Mouse (Mus musculus) kidney, postnatal 0 days (tissue): ENCODE measurements around the gene Raver2. TPM values are rescaled to one million over a fixed set of nuclear protein-coding genes. Genes with fewer than 3 reads are reported as not detected.

Experiments used
- ATAC-seq: fragments of 200-750 bp; cut with Nextera tagmentation; replicated peaks from 2 replicates; pipeline ENCODE4 v1.8.0; 2017; ENCODE audit warnings: low read depth, moderate number of reproducible peaks, moderate TSS enrichment, moderate library complexity; ENCODE audit not compliant: low FRiP score
- DNase-seq: peaks from one replicate; pipeline ENCODE4 v3.0.0-alpha.2; 2016; ENCODE audit warnings: low spot score
- H3K27ac ChIP-seq: fragments of 300-500 bp; sonication (generic); 2 replicates; pipeline ENCODE4 v1.5.1; 2014; ENCODE audit warnings: mild to moderate bottlenecking
- H3K27me3 ChIP-seq: fragments of 300-500 bp; sonication (generic); 2 replicates; pipeline ENCODE4 v1.6.1; 2014; ENCODE audit warnings: low read length, mixed read lengths; ENCODE audit not compliant: insufficient read depth
- H3K36me3 ChIP-seq: fragments of 300-500 bp; sonication (generic); 2 replicates; pipeline ENCODE4 v1.6.1; 2014; ENCODE audit warnings: low read length, mixed read lengths; ENCODE audit not compliant: insufficient read depth
- H3K4me1 ChIP-seq: fragments of 300-500 bp; sonication (generic); replicated peaks from 2 replicates; pipeline ENCODE4 v1.6.1; 2014; ENCODE audit warnings: antibody characterized with exemption, low read length, mixed read lengths; ENCODE audit not compliant: insufficient read depth
- H3K4me2 ChIP-seq: fragments of 300-500 bp; sonication (generic); 2 replicates; pipeline ENCODE4 v1.6.1; 2014; ENCODE audit warnings: mild to moderate bottlenecking, low read length, moderate library complexity, mixed read lengths
- H3K4me3 ChIP-seq: fragments of 300-500 bp; sonication (generic); replicated peaks from 2 replicates; pipeline ENCODE4 v1.5.1; 2014; ENCODE audit warnings: low read depth, low read length
- H3K9ac ChIP-seq: fragments of 300-500 bp; sonication (generic); 2 replicates; pipeline ENCODE4 v1.6.1; 2014; ENCODE audit warnings: low read depth, low read length
- H3K9me3 ChIP-seq: fragments of 300-500 bp; sonication (generic); replicated peaks from 2 replicates; pipeline ENCODE4 v1.6.1; 2016; ENCODE audit warnings: low read length, inconsistent platforms, mixed read lengths
- CTCF ChIP-seq: IDR thresholded peaks from 2 replicates; pipeline ENCODE4 v1.5.1; 2016; ENCODE audit warnings: antibody characterized with exemption, low read depth, mild to moderate bottlenecking, moderate library complexity
- WGBS: fragments of 180-500 bp; shearing (Covaris S2); extraction: QIAGEN DNeasy Blood & Tissue Kit; methylation state at CpG from one replicate; pipeline ENCODE4 v1.1.7; 2014; 5-methylcytosine and 5-hydroxymethylcytosine counted together
- polyA plus RNA-seq: library from polyadenylated mRNA; unstranded; fragments of >200 nt; fragmentation: Nextera tagmentation; extraction: Ambion mirVana; gene quantifications from 2 replicates; pipeline ENCODE4 v1.2.1, GENCODE M21; 2015

The Raver2 gene
- polyA plus RNA-seq, 1 experiment from 2014 or later = 9.2 TPM

- Histone ChIP-seq H3K4me3 (no peak overlapping the region), H3K4me1 (no peaks in the 10 kb centered on the region), H3K36me3 (peaks cover 60% of the 10 kb centered on the region), H3K9ac (no peak overlapping the region), H3K9me3 (no peaks in the 10 kb centered on the region), H3K27ac (no peak overlapping the region), H3K27me3 (no peaks in the 10 kb centered on the region), H3K4me2 (no peak overlapping the region)
- 79% methylated on average over 10 of the region's 10 CpGs for WGBS
- no peak for ATAC-seq
- TF ChIP-seq CTCF = no peak
- no peak for DNase-seq
Observed at GRCm38 (mm10) chr4:101174916-101175625, 106.3 kb downstream of the Raver2 start.

- DNase-seq (no peak), ATAC-seq (no peak)
- Histone ChIP-seq H3K4me1 (no peaks in the 10 kb centered on the region), H3K27ac (no peak overlapping the region), H3K9ac (no peak overlapping the region), H3K36me3 (peaks cover 51% of the 10 kb centered on the region; the same call in 1 of the 2 replicates), H3K4me3 (no peak overlapping the region), H3K27me3 (no peaks in the 10 kb centered on the region), H3K9me3 (no peaks in the 10 kb centered on the region), H3K4me2 (no peak overlapping the region)
- 86% methylated on average over 6 of the region's 6 CpGs for WGBS
- TF ChIP-seq CTCF = no peak
Observed at GRCm38 (mm10) chr4:101176123-101176522, 107.3 kb downstream of the Raver2 start.

GRCm38 (mm10) chr4:101177796-101178195, 109.0 kb downstream of the Raver2 start:
- TF ChIP-seq CTCF = no peak
- peaks cover 47% of the 10 kb centered on the region; the same call in 1 of the 2 replicates for H3K36me3 ChIP-seq
- H3K9me3 ChIP-seq = no peaks in the 10 kb centered on the region
- WGBS = 64% methylated on average over 3 of the region's 3 CpGs
- no peaks in the 10 kb centered on the region for H3K4me1 ChIP-seq
- H3K9ac ChIP-seq = no peak overlapping the region
- no peak overlapping the region for H3K4me2 ChIP-seq
- no peaks in the 10 kb centered on the region for H3K27me3 ChIP-seq
- DNase-seq (no peak), ATAC-seq (no peak)
- H3K4me3 ChIP-seq = no peak overlapping the region
- no peak overlapping the region for H3K27ac ChIP-seq

GRCm38 (mm10) chr4:101179076-101179475, 110.3 kb downstream of the Raver2 start:
- no peaks in the 10 kb centered on the region for H3K4me1 ChIP-seq
- TF ChIP-seq CTCF = no peak
- H3K27ac ChIP-seq = no peak overlapping the region
- no peak overlapping the region for H3K4me2 ChIP-seq
- H3K9me3 ChIP-seq = no peaks in the 10 kb centered on the region
- no peak overlapping the region for H3K4me3 ChIP-seq
- no peak overlapping the region for H3K9ac ChIP-seq
- ATAC-seq (no peak), DNase-seq (no peak)
- WGBS = 68% methylated on average over 5 of the region's 5 CpGs
- no peaks in the 10 kb centered on the region for H3K27me3 ChIP-seq
- peaks cover 40% of the 10 kb centered on the region; the same call in 1 of the 2 replicates for H3K36me3 ChIP-seq

GRCm38 (mm10) chr4:101179836-101180235, 111.1 kb downstream of the Raver2 start:
- Histone ChIP-seq H3K27ac (no peak overlapping the region), H3K4me1 (no peaks in the 10 kb centered on the region), H3K4me3 (no peak overlapping the region), H3K9me3 (no peaks in the 10 kb centered on the region), H3K4me2 (no peak overlapping the region), H3K36me3 (peaks cover 41% of the 10 kb centered on the region; the same call in 1 of the 2 replicates), H3K9ac (no peak overlapping the region), H3K27me3 (no peaks in the 10 kb centered on the region)
- WGBS = 70% methylated on average over 6 of the region's 6 CpGs
- ATAC-seq = no peak
- TF ChIP-seq CTCF = no peak
- no peak for DNase-seq

GRCm38 (mm10) chr4:101180681-101181080, 111.9 kb downstream of the Raver2 start:
- DNase-seq = no peak
- ATAC-seq = no peak
- Histone ChIP-seq H3K9ac (no peak overlapping the region), H3K27me3 (no peaks in the 10 kb centered on the region), H3K4me1 (no peaks in the 10 kb centered on the region), H3K4me2 (no peak overlapping the region), H3K27ac (no peak overlapping the region), H3K9me3 (no peaks in the 10 kb centered on the region), H3K4me3 (no peak overlapping the region), H3K36me3 (peaks cover 34% of the 10 kb centered on the region; the same call in 1 of the 2 replicates)
- 57% methylated on average over 5 of the region's 5 CpGs for WGBS
- TF ChIP-seq CTCF = no peak
